Mouse (Mus musculus) stomach, embryonic 15.5 days (tissue): ENCODE measurements around the gene Pik3r5. TPM values are rescaled to one million over a fixed set of nuclear protein-coding genes. Genes with fewer than 3 reads are reported as not detected.
A peak's percentile ranks its signal among the peaks of the same experiment; 100 is the strongest.

Source experiments
- ATAC-seq: fragments of 200-750 bp; cut with Nextera tagmentation; 2 replicates; pipeline ENCODE4 v1.8.0; 2017; ENCODE audit warnings: low read depth, moderate number of reproducible peaks, moderate TSS enrichment; ENCODE audit not compliant: insufficient read depth, low FRiP score
- H3K27ac ChIP-seq: fragments of 300-500 bp; sonication (generic); 2 replicates; pipeline ENCODE4 v1.5.1; 2015; ENCODE audit warnings: mild to moderate bottlenecking, inconsistent platforms
- H3K27me3 ChIP-seq: fragments of 300-500 bp; sonication (generic); replicated peaks from 2 replicates; pipeline ENCODE4 v1.6.1; 2015; ENCODE audit warnings: inconsistent platforms
- H3K36me3 ChIP-seq: fragments of 300-500 bp; sonication (generic); 2 replicates; pipeline ENCODE4 v1.6.1; 2015; ENCODE audit warnings: inconsistent platforms
- H3K4me1 ChIP-seq: fragments of 300-500 bp; sonication (generic); 2 replicates; pipeline ENCODE4 v1.6.1; 2015; ENCODE audit warnings: inconsistent platforms
- H3K4me2 ChIP-seq: fragments of 300-500 bp; sonication (generic); 2 replicates; pipeline ENCODE4 v1.6.1; 2015; ENCODE audit warnings: mild to moderate bottlenecking, inconsistent platforms
- H3K4me3 ChIP-seq: fragments of 300-500 bp; sonication (generic); replicated peaks from 2 replicates; pipeline ENCODE4 v1.5.1; 2015; ENCODE audit warnings: inconsistent platforms
- H3K9ac ChIP-seq: fragments of 300-500 bp; sonication (generic); 2 replicates; pipeline ENCODE4 v1.6.1; 2015; ENCODE audit warnings: inconsistent platforms
- H3K9me3 ChIP-seq: fragments of 300-500 bp; sonication (generic); 2 replicates; pipeline ENCODE4 v1.6.1; 2016; ENCODE audit warnings: inconsistent platforms
- WGBS: fragments of 180-500 bp; shearing (Covaris S2); methylation state at CpG from one replicate; pipeline ENCODE4 v1.1.7; 2015; 5-methylcytosine and 5-hydroxymethylcytosine counted together
- polyA plus RNA-seq: library from polyadenylated mRNA; unstranded; fragments of >200 nt; fragmentation: Nextera tagmentation; extraction: Ambion mirVana; gene quantifications from 2 replicates; pipeline ENCODE4 v1.2.1, GENCODE M21; 2015

The Pik3r5 gene
- polyA plus RNA-seq, 1 experiment from 2014 or later = 0.54 TPM

DNA sequence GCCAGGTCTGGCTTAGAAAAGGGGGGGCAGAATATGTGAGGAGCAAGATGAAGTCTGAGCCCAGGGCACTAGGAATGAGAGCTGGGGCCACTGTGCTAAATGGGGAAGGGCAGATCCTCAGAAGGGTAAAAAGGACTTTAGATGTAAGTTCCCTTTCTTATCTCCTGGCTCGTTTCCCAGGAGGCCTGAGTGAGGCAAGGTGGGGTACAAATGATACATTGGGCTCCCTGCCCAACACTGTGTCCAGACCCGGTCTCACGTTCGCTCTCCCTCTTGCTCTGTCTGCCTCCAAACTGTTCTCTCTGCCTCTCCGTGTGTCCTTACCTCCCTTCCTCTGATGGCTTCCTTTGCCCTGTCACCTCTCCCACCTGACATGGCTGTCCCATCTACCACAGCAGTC, 61.8 kb downstream of the Pik3r5 start:
- H3K9ac ChIP-seq = no peak overlapping the region
- H3K9me3 ChIP-seq = no peaks in the 10 kb centered on the region
- ATAC-seq = no peak
- WGBS = 61% methylated on average over 5 of the region's 5 CpGs
- H3K27ac ChIP-seq = no peak overlapping the region
- H3K4me1 ChIP-seq = no peaks in the 10 kb centered on the region
- H3K36me3 ChIP-seq = no peaks in the 10 kb centered on the region
- H3K4me3 ChIP-seq = no peak overlapping the region
- no peak overlapping the region for H3K4me2 ChIP-seq
- H3K27me3 ChIP-seq = no peaks in the 10 kb centered on the region

DNA sequence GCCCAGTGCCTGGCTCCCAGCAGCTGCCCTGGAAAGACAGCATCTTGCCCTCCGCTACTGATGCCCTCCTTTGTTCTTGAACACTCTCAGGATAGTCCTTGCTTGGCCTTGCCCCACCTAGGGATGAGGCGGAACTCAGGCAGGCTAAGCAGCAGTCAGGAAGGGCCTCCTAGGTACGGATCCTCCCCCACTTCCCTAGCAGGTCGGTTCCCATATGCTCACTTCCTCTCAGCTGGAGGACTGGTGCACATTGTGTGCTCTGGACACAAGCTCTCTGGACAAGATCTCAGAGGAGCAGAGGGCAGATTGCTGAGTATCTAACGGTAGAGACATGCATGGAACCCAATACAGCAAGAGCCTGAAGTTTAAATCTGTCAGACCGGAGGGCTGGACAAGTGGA, 65.2 kb downstream of the Pik3r5 start:
- Histone ChIP-seq H3K9me3 (no peaks in the 10 kb centered on the region), H3K4me3 (no peak overlapping the region), H3K4me1 (0 out of 2 replicates have a peak, but pooled peaks cover 5% of the 10 kb centered on the region), H3K27me3 (no peaks in the 10 kb centered on the region), H3K4me2 (no peak overlapping the region), H3K36me3 (no peaks in the 10 kb centered on the region), H3K27ac (no peak overlapping the region), H3K9ac (no peak overlapping the region)
- no peak for ATAC-seq
- 60% methylated on average over 6 of the region's 6 CpGs for WGBS

DNA sequence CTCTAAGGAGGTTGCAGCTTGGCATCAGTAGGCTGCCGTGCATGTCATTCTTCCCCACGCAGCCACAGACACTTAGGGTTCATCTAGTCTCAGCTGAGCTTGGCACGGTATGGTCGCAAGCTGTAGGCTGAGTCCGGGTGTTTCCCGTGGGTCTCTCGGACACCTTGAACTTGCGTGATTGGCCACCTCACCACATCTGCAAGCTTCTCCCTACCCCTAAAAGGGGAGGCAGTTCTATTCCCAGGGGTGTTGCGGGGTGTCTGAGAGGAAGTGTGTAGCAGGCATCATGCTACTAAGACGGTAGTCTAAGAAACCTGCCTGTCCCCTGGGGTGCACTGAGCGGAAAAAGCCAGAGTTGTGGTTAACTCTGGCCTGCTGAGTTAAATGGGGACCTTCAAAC, 66.6 kb downstream of the Pik3r5 start:
- no peak overlapping the region for H3K4me3 ChIP-seq
- no peaks in the 10 kb centered on the region for H3K36me3 ChIP-seq
- no peak overlapping the region for H3K4me2 ChIP-seq
- H3K9me3 ChIP-seq = no peaks in the 10 kb centered on the region
- 0 out of 2 replicates have a peak, but pooled peaks cover 5% of the 10 kb centered on the region for H3K4me1 ChIP-seq
- H3K27ac ChIP-seq = no peak overlapping the region
- no peak for ATAC-seq
- no peak overlapping the region for H3K9ac ChIP-seq
- no peaks in the 10 kb centered on the region for H3K27me3 ChIP-seq
- WGBS = 83% methylated on average over 11 of the region's 11 CpGs

DNA sequence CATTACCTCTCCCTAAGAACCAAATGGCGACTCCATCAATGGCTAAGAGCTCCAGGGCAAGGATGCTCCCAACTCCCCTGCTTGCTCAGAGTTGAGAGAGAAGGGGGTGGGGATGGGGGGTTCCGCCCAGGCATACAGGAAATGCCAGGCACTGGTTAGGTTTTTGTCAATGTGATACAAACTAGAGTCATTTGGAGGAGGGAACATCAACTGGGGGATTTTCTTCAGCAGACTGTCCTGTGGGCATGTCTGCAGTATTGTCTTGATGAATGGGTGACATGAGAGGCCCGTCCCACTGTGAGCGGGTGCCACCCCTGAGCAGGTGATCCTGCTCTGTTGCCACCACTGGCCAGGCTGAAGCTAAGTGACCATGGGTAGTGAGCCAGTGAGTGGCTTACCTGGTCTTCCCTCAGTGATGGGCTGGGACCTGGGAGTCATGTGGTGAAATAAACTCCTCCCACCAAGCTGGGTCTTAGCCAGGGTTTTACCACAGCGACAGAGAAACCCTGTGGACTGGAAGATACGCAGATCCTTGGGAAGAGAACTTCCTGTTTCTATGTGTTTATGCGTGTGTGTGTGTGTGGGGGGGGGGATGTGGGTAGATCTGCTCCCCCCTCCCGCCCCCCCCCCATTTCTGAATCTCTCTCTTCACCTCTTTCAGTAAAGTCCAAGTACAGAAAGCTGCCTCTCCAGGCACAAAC, 67.2 kb downstream of the Pik3r5 start:
- Histone ChIP-seq H3K27me3 (no peaks in the 10 kb centered on the region), H3K4me2 (no peak overlapping the region), H3K36me3 (no peaks in the 10 kb centered on the region), H3K9ac (no peak overlapping the region), H3K4me3 (no peak overlapping the region), H3K9me3 (no peaks in the 10 kb centered on the region), H3K27ac (no peak overlapping the region), H3K4me1 (0 out of 2 replicates have a peak, but pooled peaks cover 5% of the 10 kb centered on the region)
- ATAC-seq = no peak
- WGBS = 55% methylated on average over 8 of the region's 8 CpGs

DNA sequence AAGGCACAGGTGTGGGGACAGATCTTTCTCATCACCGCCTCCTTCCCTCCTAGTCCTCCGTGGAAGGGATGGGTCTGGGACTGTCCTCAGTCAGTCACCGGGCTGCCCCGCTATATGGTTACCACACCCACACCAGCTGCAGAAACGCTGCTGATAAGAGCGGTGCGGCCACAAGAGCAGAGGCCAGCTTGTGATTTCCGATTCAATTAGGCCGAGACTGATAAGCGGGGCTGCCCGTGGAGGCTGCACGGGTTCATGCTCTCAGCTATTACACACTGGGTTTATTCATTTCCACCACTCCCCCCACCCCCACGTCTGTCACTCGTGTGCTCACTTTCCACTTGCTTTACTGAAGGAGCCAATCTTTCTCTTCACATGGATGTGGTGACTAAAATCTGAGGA, 69.0 kb downstream of the Pik3r5 start:
- Histone ChIP-seq H3K27me3 (no peaks in the 10 kb centered on the region), H3K27ac (no peak overlapping the region), H3K9ac (no peak overlapping the region), H3K4me2 (no peak overlapping the region), H3K9me3 (no peaks in the 10 kb centered on the region), H3K36me3 (no peaks in the 10 kb centered on the region), H3K4me3 (no peak overlapping the region), H3K4me1 (0 out of 2 replicates have a peak, but pooled peaks cover 5% of the 10 kb centered on the region)
- peak; percentile 45; the same call in 1 of the 2 replicates for ATAC-seq
- 24% methylated on average over 14 of the region's 14 CpGs for WGBS

DNA sequence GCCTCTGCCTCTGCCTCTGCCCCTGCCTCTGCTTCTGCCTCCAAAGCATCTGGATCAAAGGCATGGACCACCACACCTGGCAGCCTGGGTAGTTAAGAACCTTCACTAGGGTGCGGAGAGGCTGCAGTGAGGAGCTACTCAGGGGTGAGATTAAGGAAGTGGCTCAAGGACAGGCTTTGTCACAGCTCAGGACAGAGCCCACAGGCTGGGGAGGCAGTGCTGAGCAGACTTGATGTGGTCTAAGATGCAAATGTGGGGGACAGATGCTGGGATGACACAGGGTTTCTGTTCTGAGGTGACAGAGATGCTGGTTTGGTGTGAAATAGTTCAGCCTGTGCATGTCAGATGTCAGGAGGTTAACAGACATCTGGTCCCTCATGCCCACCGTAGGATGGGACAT, 70.5 kb downstream of the Pik3r5 start:
- no peaks in the 10 kb centered on the region for H3K27me3 ChIP-seq
- 0 out of 2 replicates have a peak, but pooled peaks cover 5% of the 10 kb centered on the region for H3K4me1 ChIP-seq
- no peak overlapping the region for H3K4me3 ChIP-seq
- H3K36me3 ChIP-seq = no peaks in the 10 kb centered on the region
- H3K4me2 ChIP-seq = no peak overlapping the region
- no peak overlapping the region for H3K9ac ChIP-seq
- ATAC-seq = no peak
- WGBS = 67% methylated on average over 2 of the region's 2 CpGs
- no peak overlapping the region for H3K27ac ChIP-seq
- H3K9me3 ChIP-seq = no peaks in the 10 kb centered on the region

DNA sequence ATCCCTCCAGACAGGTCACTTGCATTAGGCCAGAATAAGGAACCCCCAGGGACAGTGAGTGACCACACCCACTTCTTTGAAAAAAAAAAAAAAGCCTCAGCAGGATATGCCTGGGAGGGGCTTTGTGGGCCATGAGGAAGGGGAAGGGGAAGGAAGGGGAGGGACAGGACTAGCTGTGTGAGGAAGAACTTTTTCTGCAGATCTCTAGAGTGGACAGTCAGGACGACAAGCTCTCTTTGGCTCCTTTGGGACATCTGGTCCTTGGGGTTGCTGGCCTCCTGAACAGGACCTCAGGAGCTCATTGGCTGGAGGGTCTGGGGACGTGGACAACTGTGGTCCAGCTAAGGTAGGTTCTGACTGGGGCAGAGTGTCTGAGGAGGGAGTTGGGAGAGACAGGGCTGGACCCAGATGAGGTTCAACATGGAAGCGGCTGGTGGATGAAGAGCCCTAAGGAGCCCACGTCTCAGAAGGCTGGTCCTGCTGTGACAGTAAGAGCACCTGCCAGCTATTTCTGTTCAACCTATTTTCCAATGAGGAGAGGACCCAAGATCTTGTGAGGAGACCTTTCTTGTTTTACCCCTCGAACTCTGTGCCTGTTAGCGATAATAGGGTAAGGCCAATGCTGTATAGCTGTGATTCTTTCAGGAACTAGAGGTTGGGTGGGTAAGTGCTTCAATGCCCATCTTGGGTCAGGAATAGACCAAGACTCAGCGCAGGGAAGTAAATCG, 71.1 kb downstream of the Pik3r5 start, which contains the start of gene Pik3r6:
TSS of gene Pik3r6 (plus strand) at position 118 of the 728 bp plus-strand sequence.
- ATAC-seq = no peak
- Histone ChIP-seq H3K9ac (no peak within 1 kb of the TSS), H3K4me2 (peak within 1 kb of the TSS; percentile 1; the same call in 1 of the 2 replicates), H3K9me3 (no peaks in the 10 kb centered on the region), H3K27ac (no peak within 1 kb of the TSS), H3K4me1 (0 out of 2 replicates have a peak, but pooled peaks cover 5% of the 10 kb centered on the region), H3K27me3 (no peaks in the 10 kb centered on the region), H3K4me3 (peak within 1 kb of the TSS; percentile 22), H3K36me3 (no peaks in the 10 kb centered on the region)
- 81% methylated on average over 8 of the region's 8 CpGs for WGBS

DNA sequence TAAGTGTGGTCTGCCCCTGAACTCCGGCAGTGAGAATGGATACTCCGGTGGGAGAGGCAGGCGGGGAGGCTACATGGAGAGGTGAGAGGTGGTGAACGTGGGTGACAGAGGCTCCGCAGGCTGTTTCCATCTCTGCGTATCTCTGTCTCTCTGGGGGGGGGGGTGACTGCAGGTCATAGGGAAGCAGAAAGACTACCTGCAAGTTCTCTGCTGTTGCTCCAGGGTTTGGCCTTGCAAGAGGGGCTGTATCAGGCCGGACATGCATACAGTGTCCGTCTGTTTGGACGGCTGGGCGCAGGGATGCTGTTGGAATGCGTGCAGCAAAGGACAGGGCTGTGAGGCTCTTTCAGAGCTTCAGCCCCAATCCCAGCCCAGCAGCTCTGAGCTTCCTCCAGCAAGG, 73.0 kb downstream of the Pik3r5 start:
- no peak for ATAC-seq
- no peaks in the 10 kb centered on the region for H3K27me3 ChIP-seq
- H3K4me1 ChIP-seq = 0 out of 2 replicates have a peak, but pooled peaks cover 5% of the 10 kb centered on the region
- H3K4me2 ChIP-seq = no peak overlapping the region
- WGBS = 78% methylated on average over 11 of the region's 11 CpGs
- H3K27ac ChIP-seq = no peak overlapping the region
- no peak overlapping the region for H3K9ac ChIP-seq
- no peaks in the 10 kb centered on the region for H3K36me3 ChIP-seq
- no peak overlapping the region for H3K4me3 ChIP-seq
- H3K9me3 ChIP-seq = no peaks in the 10 kb centered on the region

DNA sequence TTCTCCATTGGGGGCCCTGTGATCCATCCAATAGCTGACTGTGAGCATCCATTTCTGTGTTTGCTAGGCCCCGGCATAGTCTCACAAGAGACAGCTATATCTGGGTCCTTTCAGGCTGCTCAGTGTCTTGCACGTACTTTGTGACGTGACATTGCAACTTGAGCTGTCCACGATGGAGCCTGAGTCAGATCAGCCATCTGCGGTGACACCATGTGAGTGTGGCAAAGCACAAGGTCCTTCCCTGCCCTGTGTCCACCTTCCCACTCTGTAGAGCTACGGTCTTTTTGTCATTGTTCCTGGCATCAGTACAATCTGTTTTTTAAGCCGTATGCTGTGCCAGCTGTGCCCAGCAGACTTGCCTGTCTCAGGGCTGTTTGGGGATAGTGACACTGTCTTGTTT, 75.3 kb downstream of the Pik3r5 start:
- Histone ChIP-seq H3K4me1 (no peaks in the 10 kb centered on the region), H3K9me3 (no peaks in the 10 kb centered on the region), H3K27me3 (no peaks in the 10 kb centered on the region), H3K36me3 (no peaks in the 10 kb centered on the region), H3K4me2 (no peak overlapping the region), H3K4me3 (no peak overlapping the region), H3K9ac (no peak overlapping the region), H3K27ac (no peak overlapping the region)
- ATAC-seq = no peak
- WGBS = 83% methylated on average over 7 of the region's 7 CpGs

DNA sequence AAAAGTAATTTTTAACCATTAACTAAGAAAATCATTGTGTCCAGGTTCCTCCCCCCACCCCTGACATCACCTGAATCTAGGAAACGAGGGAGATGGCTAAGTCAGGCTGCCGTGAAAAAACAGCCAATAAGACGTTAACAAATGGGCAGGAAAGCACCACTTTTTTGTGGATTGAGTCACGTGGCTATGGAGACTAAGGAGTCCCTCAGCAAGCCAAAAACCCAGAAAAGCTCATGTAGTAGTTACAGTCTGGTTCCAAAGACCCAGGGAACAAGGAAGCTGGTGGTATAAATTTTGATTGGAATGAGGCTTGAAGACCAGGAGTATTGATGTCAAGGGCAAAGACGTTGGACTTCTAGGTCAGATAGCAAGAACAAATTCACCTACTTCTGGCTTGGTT, 76.7 kb downstream of the Pik3r5 start:
- Histone ChIP-seq H3K4me3 (no peak overlapping the region), H3K36me3 (no peaks in the 10 kb centered on the region), H3K4me1 (no peaks in the 10 kb centered on the region), H3K27me3 (no peaks in the 10 kb centered on the region), H3K9ac (no peak overlapping the region), H3K27ac (no peak overlapping the region), H3K4me2 (no peak overlapping the region), H3K9me3 (no peaks in the 10 kb centered on the region)
- WGBS = 68% methylated on average over 5 of the region's 5 CpGs
- ATAC-seq = no peak

DNA sequence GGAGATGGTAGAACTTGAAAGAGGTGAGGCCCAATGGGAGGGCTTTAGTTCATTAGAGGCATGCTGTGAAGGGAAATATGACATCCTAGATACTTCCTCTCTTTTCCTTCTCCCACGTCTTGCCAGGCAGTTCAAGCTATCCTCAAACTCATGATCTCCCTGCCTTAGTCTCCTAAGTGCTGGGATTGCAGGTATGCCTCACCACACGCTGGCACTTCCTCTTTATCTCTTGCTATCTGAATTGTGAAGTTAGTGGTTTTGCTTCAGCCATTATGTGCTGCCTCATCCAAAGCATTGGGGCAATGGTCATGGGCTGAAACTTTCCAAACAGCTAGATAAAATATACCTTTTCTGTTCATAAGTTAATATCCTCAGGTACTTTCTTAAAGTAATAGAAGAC, 77.3 kb downstream of the Pik3r5 start:
- Histone ChIP-seq H3K36me3 (no peaks in the 10 kb centered on the region), H3K9me3 (no peaks in the 10 kb centered on the region), H3K4me1 (no peaks in the 10 kb centered on the region), H3K27me3 (no peaks in the 10 kb centered on the region), H3K4me2 (no peak overlapping the region), H3K9ac (no peak overlapping the region), H3K4me3 (no peak overlapping the region), H3K27ac (no peak overlapping the region)
- ATAC-seq = no peak
- WGBS = 58% methylated on average over 2 of the region's 2 CpGs

DNA sequence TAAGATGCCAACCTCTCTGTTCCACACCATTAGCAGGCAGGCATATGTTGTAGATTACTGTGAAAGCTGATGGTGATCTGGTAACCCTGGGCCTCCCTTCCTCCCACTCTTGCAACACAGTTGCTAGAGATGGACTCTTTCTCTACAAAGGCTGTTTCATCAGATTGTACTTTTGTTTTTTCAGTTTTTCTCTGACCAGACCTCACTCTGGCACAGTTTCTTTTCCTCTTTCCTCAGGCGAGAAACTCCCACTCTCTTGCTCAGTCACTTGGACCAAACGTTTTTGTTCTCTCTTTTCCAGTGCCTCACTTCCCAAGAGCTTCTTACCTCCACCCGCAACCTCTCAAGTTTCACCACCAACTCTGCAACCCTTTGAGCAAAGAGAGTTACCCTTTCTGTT, 82.0 kb downstream of the Pik3r5 start:
- Histone ChIP-seq H3K27ac (no peak overlapping the region), H3K4me1 (no peaks in the 10 kb centered on the region), H3K4me2 (no peak overlapping the region), H3K27me3 (no peaks in the 10 kb centered on the region), H3K9me3 (no peaks in the 10 kb centered on the region), H3K4me3 (no peak overlapping the region), H3K9ac (no peak overlapping the region), H3K36me3 (no peaks in the 10 kb centered on the region)
- ATAC-seq = no peak
- WGBS = 41% methylated on average over 3 of the region's 3 CpGs
